Mouse (Mus musculus): ENCODE measurements around the gene Olfr1123.
"Not testable (repeated sequence)": the region's sequence is repeated elsewhere in the genome, so short reads cannot be mapped to it uniquely, and the experiment has no call there.

The Olfr1123 gene

GRCm38 (mm10) chr2:87416335-87416734 is at the start of gene Olfr1123:
TSS of gene Olfr1123 (plus strand) at chr2:87416635.
- no peak for DNase-seq (ENCODE audit: low spot score)

- DNase-seq (ENCODE audit: low spot score): no peak
Measured at GRCm38 (mm10) chr2:87369595-87369994, 46.8 kb upstream of the Olfr1123 start, which contains the start of gene Olfr1121. TSS of gene Olfr1121 (plus strand) at chr2:87369895.

GRCm38 (mm10) chr2:87371726-87372125 is 44.7 kb upstream of the Olfr1123 start:
- no peak for DNase-seq (ENCODE audit: low spot score)

- DNase-seq (ENCODE audit: low spot score): no peak
Measured at GRCm38 (mm10) chr2:87383935-87384334, 32.5 kb upstream of the Olfr1123 start.

GRCm38 (mm10) chr2:87385549-87385948 is 30.9 kb upstream of the Olfr1123 start, which contains the start of gene Olfr1122:
TSS of gene Olfr1122 (plus strand) at chr2:87385849.
- DNase-seq (ENCODE audit: low spot score): no peak

- not testable (repeated sequence) for DNase-seq (ENCODE audit: low spot score)
Measured at GRCm38 (mm10) chr2:87393605-87394004, 22.8 kb upstream of the Olfr1123 start.

GRCm38 (mm10) chr2:87394686-87395085 is 21.7 kb upstream of the Olfr1123 start:
- DNase-seq (ENCODE audit: low spot score): not testable (repeated sequence)

- no peak for DNase-seq (ENCODE audit: low spot score)
Measured at GRCm38 (mm10) chr2:87429975-87430374, 13.5 kb downstream of the Olfr1123 start, which contains the start of gene Olfr1124. TSS of gene Olfr1124 (plus strand) at chr2:87430275.

- DNase-seq (ENCODE audit: low spot score): no peak
Measured at GRCm38 (mm10) chr2:87437731-87438130, 21.3 kb downstream of the Olfr1123 start.

GRCm38 (mm10) chr2:87453662-87454061 is 37.2 kb downstream of the Olfr1123 start, which contains the start of gene Olfr1126:
TSS of gene Olfr1126 (plus strand) at chr2:87453962.
- DNase-seq (ENCODE audit: low spot score): no peak

- DNase-seq (ENCODE audit: low spot score): no peak
Measured at GRCm38 (mm10) chr2:87461769-87462168, 45.3 kb downstream of the Olfr1123 start.
